Mouse (Mus musculus) CH12.LX (cell line): ENCODE measurements around the gene Sox2. TPM values are rescaled to one million over a fixed set of nuclear protein-coding genes. Genes with fewer than 3 reads are reported as not detected.

Experiments used
- DNase-seq: peaks from one replicate; pipeline ENCODE4 v3.0.0-alpha.2; 2013; ENCODE audit errors: extremely low read depth
- H3K27ac ChIP-seq: 2 replicates; pipeline ENCODE4 v1.5.1; 2012; ENCODE audit warnings: low read depth, mild to moderate bottlenecking, control low read depth, moderate library complexity; ENCODE audit not compliant: insufficient read depth
- H3K27me3 ChIP-seq: replicated peaks from 2 replicates; pipeline ENCODE3; 2012; ENCODE audit warnings: inconsistent platforms
- H3K36me3 ChIP-seq, 2 experiments: replicated peaks in 1 of 2; 2 replicates each; pipeline versions ENCODE3 to v1.6.1; 2012; ENCODE audit warnings: inconsistent platforms in 1 of 2, low read length in 1 of 2, mild to moderate bottlenecking in 1 of 2, mixed read lengths in 1 of 2, moderate library complexity in 1 of 2; ENCODE audit not compliant: control insufficient read depth in 1 of 2, insufficient read depth in 1 of 2
- H3K4me1 ChIP-seq, 2 experiments: 2 replicates each; pipeline ENCODE4 v1.6.1; 2012; ENCODE audit warnings: inconsistent platforms in 1 of 2, moderate library complexity in 1 of 2; ENCODE audit not compliant: insufficient read depth in 2 of 2, control insufficient read depth in 1 of 2
- H3K4me2 ChIP-seq: 2 replicates; pipeline ENCODE4 v1.6.1; 2012; ENCODE audit warnings: low read depth, mild to moderate bottlenecking, control low read depth; ENCODE audit not compliant: poor library complexity, insufficient read depth, severe bottlenecking
- H3K4me3 ChIP-seq, 3 experiments: fragments of 150-350 bp in 1 of 3; sonication (generic) in 1 of 3; replicated peaks in 1 of 3; 2 replicates each; pipeline versions ENCODE3 to v1.5.1; 2011 to 2012; ENCODE audit warnings: low read depth in 2 of 3, low read length in 2 of 3, mild to moderate bottlenecking in 2 of 3, moderate library complexity in 2 of 3, control low read depth in 1 of 3, improper control_type of control experiment in 1 of 3, inconsistent platforms in 1 of 3, mixed read lengths in 1 of 3; ENCODE audit not compliant: poor library complexity in 1 of 3
- H3K79me2 ChIP-seq: replicated peaks from 2 replicates; pipeline ENCODE4 v1.6.1; 2012; ENCODE audit warnings: mild to moderate bottlenecking, moderate library complexity; ENCODE audit not compliant: control insufficient read depth, poor library complexity, insufficient read depth, severe bottlenecking; ENCODE audit errors: extremely low read depth
- H3K9ac ChIP-seq: 2 replicates; pipeline ENCODE4 v1.6.1; 2012; ENCODE audit warnings: low read depth, mild to moderate bottlenecking, control low read depth, moderate library complexity; ENCODE audit not compliant: insufficient read depth
- H3K9me3 ChIP-seq: replicated peaks from 2 replicates; pipeline ENCODE3; 2012; ENCODE audit warnings: low read length, inconsistent platforms, mixed read lengths
- E2F4 ChIP-seq: IDR thresholded peaks from 2 replicates; pipeline ENCODE4 v1.6.1; 2011; ENCODE audit warnings: low read depth, low read length, improper control_type of control experiment; ENCODE audit not compliant: insufficient replicate concordance
- ETS1 ChIP-seq: conservative IDR thresholded peaks from 2 replicates; pipeline ENCODE4 v1.6.1; 2012; ENCODE audit warnings: low read depth, mild to moderate bottlenecking, inconsistent platforms, low read length, improper control_type of control experiment, moderate library complexity
- GABPA ChIP-seq: IDR thresholded peaks from 2 replicates; pipeline ENCODE4 v1.6.1; 2012; ENCODE audit warnings: low read depth, low read length, improper control_type of control experiment, inconsistent platforms; ENCODE audit not compliant: insufficient replicate concordance
- HCFC1 ChIP-seq: IDR thresholded peaks from 2 replicates; pipeline ENCODE4 v1.6.1; 2012; ENCODE audit warnings: low read depth, mild to moderate bottlenecking, inconsistent platforms, low read length, improper control_type of control experiment
- IRF4 ChIP-seq: IDR thresholded peaks from 2 replicates; pipeline ENCODE4 v1.6.1; 2014; ENCODE audit warnings: low read depth, mild to moderate bottlenecking, inconsistent platforms, low read length, improper control_type of control experiment
- JUN ChIP-seq: IDR thresholded peaks from 2 replicates; pipeline ENCODE4 v1.6.1; 2011; ENCODE audit warnings: low read depth, mild to moderate bottlenecking, low read length, improper control_type of control experiment, moderate library complexity; ENCODE audit not compliant: insufficient read depth
- MAX ChIP-seq: IDR thresholded peaks from 2 replicates; pipeline ENCODE4 v1.6.1; 2011; ENCODE audit warnings: low read length, improper control_type of control experiment
- MAZ ChIP-seq: IDR thresholded peaks from 2 replicates; pipeline ENCODE4 v1.6.1; 2012; ENCODE audit warnings: low read depth, mild to moderate bottlenecking, inconsistent platforms, low read length, improper control_type of control experiment, moderate library complexity
- NELFE ChIP-seq: IDR thresholded peaks from 2 replicates; pipeline ENCODE4 v1.6.1; 2011; ENCODE audit warnings: low read depth, low read length, improper control_type of control experiment
- POLR2AphosphoS2 ChIP-seq: IDR thresholded peaks from 2 replicates; pipeline ENCODE4 v1.6.1; 2011; ENCODE audit warnings: low read depth, low read length, improper control_type of control experiment
- SIN3A ChIP-seq: IDR thresholded peaks from 2 replicates; pipeline ENCODE4 v1.6.1; 2012; ENCODE audit warnings: low read length, improper control_type of control experiment, inconsistent platforms
- TBP ChIP-seq: conservative IDR thresholded peaks from 2 replicates; pipeline ENCODE4 v1.6.1; 2011; ENCODE audit warnings: low read depth, low read length, improper control_type of control experiment
- ZC3H11A ChIP-seq: IDR thresholded peaks from 2 replicates; pipeline ENCODE4 v1.6.1; 2012; ENCODE audit warnings: low read depth, mild to moderate bottlenecking, inconsistent platforms, low read length, improper control_type of control experiment
- dilution Hi-C: fragments of 300-500 bp; cut with MboI; formaldehyde crosslinking; loops from 2 replicates; pipeline ENCODE4 v1.14.3; 2020; ENCODE audit warnings: low sequenced_read_pairs; ENCODE audit not compliant: extremely low pct_unique_long_range_greater_than_20kb, extremely low pct_ligation_motif_present
- in situ Hi-C: fragments of 300-500 bp; cut with MboI; formaldehyde crosslinking; loops from 3 replicates; pipeline ENCODE4 v1.14.3; 2019; ENCODE audit warnings: low sequenced_read_pairs, low pct_ligation_motif_present, low pct_unique_long_range_greater_than_20kb, mixed read lengths
- polyA plus RNA-seq: library from polyadenylated mRNA; unstranded; fragments of >175 nt; gene quantifications from 2 replicates; pipeline ENCODE4 v1.2.1, GENCODE M21; 2012; ENCODE audit warnings: low read depth; ENCODE audit not compliant: insufficient read length
- total RNA-seq, 2 experiments: library from RNA; depleted of rRNA; stranded (reverse); fragments of 300-350 nt in 1 of 2; fragments of >200 nt in 1 of 2; gene quantifications; 2 replicates each; pipeline ENCODE4 v1.2.3; 2012 to 2014

Sox2 gene
- total and polyA plus RNA-seq, 3 experiments = not detected

DNA sequence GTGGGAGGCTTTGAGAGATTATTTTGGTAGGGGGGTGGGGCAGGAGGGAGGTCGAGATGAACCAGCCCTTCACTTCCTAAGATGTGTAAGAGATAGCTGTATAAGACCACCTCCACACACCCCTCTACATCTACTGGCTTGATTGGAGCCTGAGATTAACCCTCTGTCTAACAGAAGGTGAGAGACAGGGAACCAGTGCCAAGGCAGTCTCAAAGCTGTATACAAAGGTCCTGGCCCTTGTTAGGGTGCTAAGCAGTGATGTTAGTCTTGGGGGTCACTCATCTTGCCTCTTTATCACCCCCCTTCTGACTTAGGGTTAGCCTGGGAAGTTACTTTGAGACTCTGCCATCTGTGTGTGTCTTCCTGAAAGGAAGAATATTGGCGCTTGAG, 7.5 kb downstream of the Sox2 start:
- in situ Hi-C loops = no loop called here
- Histone ChIP-seq H3K9ac (no peak overlapping the region), H3K4me1 (no peaks in the 10 kb centered on the region), H3K9me3 (peaks cover 64% of the 10 kb centered on the region), H3K27me3 (no peaks in the 10 kb centered on the region), H3K79me2 (no peaks in the 10 kb centered on the region), H3K4me3 (no peak overlapping the region), H3K27ac (no peak overlapping the region), H3K4me2 (no peak overlapping the region)
- dilution Hi-C loops = no loop called here
- no peak for DNase-seq
- TF ChIP-seq ZC3H11A (no peak), JUN (no peak), MAX (no peak), HCFC1 (no peak), TBP (no peak)
- TF ChIP-seq, all 38 proteins: peak for 0
- no peaks in the 10 kb centered on the region for H3K36me3 ChIP-seq

DNA sequence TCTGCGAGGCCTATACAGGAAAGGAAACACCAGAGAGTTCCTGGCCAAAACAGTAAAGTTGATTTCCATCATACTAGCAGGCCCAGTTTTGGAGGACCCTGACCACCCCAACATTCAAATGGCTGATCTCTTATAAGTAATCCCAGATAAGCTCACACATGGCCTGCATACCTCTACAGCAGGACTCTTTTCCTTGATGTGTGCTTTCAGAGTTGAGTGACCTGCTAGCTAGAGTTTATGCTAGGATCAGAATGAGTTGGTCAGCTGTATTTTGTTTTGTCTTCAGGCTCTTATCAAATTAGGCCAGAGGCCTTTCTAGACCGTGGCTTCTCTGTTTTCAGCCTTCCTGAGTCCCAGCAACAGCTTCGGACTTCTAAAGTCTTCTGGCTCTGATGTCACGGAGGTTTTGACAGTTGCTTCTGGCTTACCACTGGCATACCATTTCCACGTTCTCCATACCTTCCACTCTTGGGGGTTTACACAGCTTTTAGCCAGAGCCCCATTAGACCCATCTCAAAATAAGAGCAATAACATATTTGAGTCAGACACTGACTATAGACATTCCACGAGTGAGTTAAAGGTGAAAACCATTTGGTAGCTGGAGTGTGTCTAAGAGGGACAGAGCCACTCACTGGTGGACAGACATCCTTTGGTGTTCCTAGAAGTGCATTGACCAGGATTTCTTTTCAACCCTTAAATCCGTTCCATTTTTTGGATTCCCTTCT, 8.2 kb downstream of the Sox2 start:
- H3K9ac ChIP-seq = no peak overlapping the region
- no peaks in the 10 kb centered on the region for H3K27me3 ChIP-seq
- peaks cover 67% of the 10 kb centered on the region for H3K9me3 ChIP-seq
- H3K27ac ChIP-seq = no peak overlapping the region
- H3K79me2 ChIP-seq = no peaks in the 10 kb centered on the region
- in situ Hi-C loops (no loop called here), dilution Hi-C loops (no loop called here)
- H3K4me1 ChIP-seq = no peaks in the 10 kb centered on the region
- H3K36me3 ChIP-seq = no peaks in the 10 kb centered on the region
- DNase-seq = no peak
- no peak overlapping the region for H3K4me3 ChIP-seq
- no peak overlapping the region for H3K4me2 ChIP-seq
- TF ChIP-seq SIN3A (no peak), ETS1 (no peak), POLR2AphosphoS2 (no peak), GABPA (no peak), NELFE (no peak), MAZ (no peak), ZC3H11A (no peak), IRF4 (no peak), E2F4 (no peak)
